Mouse (Mus musculus): Measurements from ENCODE around the gene Kcnk15. TPM values are rescaled to one million over a fixed set of nuclear protein-coding genes. Genes with fewer than 3 reads are reported as not detected.
A peak's percentile ranks its signal among the peaks of the same experiment; 100 is the strongest.

Kcnk15 gene
- polyA plus RNA-seq, 1 experiment from 2014 or later = not detected

DNA sequence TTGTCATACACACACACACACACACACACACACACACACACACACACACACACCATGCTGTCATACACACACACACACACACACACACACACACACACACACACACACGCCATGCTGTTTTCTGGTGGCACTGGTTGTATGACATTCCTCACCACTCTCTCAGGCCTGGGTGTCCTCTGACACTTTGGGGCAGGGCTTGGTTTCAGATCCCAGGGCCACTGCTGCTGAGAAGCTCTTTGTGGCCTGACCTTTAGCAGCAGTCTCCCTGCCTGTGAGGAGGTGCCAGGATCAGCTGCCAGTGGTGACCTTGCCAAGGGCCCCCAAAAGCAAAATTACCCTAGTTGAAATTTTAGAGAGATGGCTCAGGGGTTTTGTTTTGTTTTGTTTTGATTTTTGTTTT lies 27.6 kb upstream of the Kcnk15 start:
- Histone ChIP-seq H3K27me3 (ENCODE audit: control insufficient read depth, insufficient read depth, low read length) (no peaks in the 10 kb centered on the region), H3K36me3 (ENCODE audit: control insufficient read depth, insufficient read depth, low read length) (no peaks in the 10 kb centered on the region), H3K4me3 (ENCODE audit: low read depth, low read length) (no peak overlapping the region), H3K9me3 (replicated peaks; ENCODE audit: control insufficient read depth, low read length) (no peaks in the 10 kb centered on the region), H3K4me2 (no peak overlapping the region), H3K9ac (ENCODE audit: low read depth, low read length) (no peak overlapping the region), H3K27ac (ENCODE audit: low read depth, low read length) (no peak overlapping the region), H3K4me1 (ENCODE audit: control insufficient read depth, insufficient read depth, low read length) (no peaks in the 10 kb centered on the region; the same call in 1 of the 2 replicates)
- ATAC-seq (replicated peaks; ENCODE audit: insufficient number of reproducible peaks, low FRiP score, low TSS enrichment) = no peak
- WGBS (ENCODE audit: insufficient replicate concordance) = 60% methylated on average over 1 of the region's 1 CpGs

DNA sequence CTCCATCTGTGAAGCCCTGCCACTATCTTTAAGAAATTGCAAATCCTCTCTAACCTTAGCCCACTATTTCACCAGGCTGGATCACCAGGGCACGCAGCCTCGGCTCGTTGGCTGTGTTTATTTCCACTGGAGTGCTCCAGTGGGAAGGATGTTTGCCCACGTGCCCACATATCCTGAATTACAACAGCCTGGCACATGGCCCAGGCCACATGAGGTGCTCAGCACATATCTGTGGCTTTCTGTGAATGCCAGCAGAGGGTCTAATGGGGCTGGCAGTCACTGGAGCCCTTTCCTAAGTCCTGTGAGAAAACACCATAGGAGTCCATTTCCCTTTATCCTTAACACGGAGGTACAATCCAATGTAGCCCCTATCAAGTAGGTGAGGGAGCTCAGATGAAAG lies 27.0 kb upstream of the Kcnk15 start:
- WGBS (ENCODE audit: insufficient replicate concordance) = 76% methylated on average over 5 of the region's 5 CpGs
- no peaks in the 10 kb centered on the region for H3K36me3 ChIP-seq (ENCODE audit: control insufficient read depth, insufficient read depth, low read length)
- no peaks in the 10 kb centered on the region; the same call in 1 of the 2 replicates for H3K4me1 ChIP-seq (ENCODE audit: control insufficient read depth, insufficient read depth, low read length)
- no peak for ATAC-seq (replicated peaks; ENCODE audit: insufficient number of reproducible peaks, low FRiP score, low TSS enrichment)
- H3K4me2 ChIP-seq = no peak overlapping the region
- H3K9me3 ChIP-seq (replicated peaks; ENCODE audit: control insufficient read depth, low read length) = no peaks in the 10 kb centered on the region
- H3K4me3 ChIP-seq (ENCODE audit: low read depth, low read length) = no peak overlapping the region
- H3K9ac ChIP-seq (ENCODE audit: low read depth, low read length) = no peak overlapping the region
- no peaks in the 10 kb centered on the region for H3K27me3 ChIP-seq (ENCODE audit: control insufficient read depth, insufficient read depth, low read length)
- H3K27ac ChIP-seq (ENCODE audit: low read depth, low read length) = no peak overlapping the region

DNA sequence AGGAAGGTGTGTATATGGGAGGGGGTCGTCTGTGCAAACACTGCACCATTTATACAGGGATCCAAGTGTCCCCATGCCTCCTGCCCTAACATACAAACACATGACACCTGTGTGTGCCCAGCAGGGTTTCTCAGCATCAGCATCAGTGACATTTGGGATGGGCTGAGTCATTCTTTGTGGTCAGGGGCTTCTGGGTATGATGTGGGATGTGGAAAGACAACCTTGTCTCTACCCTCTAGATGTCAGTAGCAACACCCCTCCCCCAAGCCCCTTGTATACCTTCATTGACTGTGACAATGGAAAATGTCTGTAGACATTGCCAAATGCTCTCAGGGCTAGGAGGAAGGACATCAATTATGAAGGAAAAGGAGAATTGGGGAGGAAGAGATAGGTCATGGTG lies 22.3 kb upstream of the Kcnk15 start:
- no peak overlapping the region for H3K4me2 ChIP-seq
- no peak overlapping the region for H3K4me3 ChIP-seq (ENCODE audit: low read depth, low read length)
- no peak for ATAC-seq (replicated peaks; ENCODE audit: insufficient number of reproducible peaks, low FRiP score, low TSS enrichment)
- H3K4me1 ChIP-seq (ENCODE audit: control insufficient read depth, insufficient read depth, low read length) = no peaks in the 10 kb centered on the region
- no peak overlapping the region for H3K9ac ChIP-seq (ENCODE audit: low read depth, low read length)
- H3K36me3 ChIP-seq (ENCODE audit: control insufficient read depth, insufficient read depth, low read length) = no peaks in the 10 kb centered on the region
- WGBS (ENCODE audit: insufficient replicate concordance) = 45% methylated on average over 1 of the region's 1 CpGs
- H3K9me3 ChIP-seq (replicated peaks; ENCODE audit: control insufficient read depth, low read length) = no peaks in the 10 kb centered on the region
- no peak overlapping the region for H3K27ac ChIP-seq (ENCODE audit: low read depth, low read length)
- no peaks in the 10 kb centered on the region for H3K27me3 ChIP-seq (ENCODE audit: control insufficient read depth, insufficient read depth, low read length)

DNA sequence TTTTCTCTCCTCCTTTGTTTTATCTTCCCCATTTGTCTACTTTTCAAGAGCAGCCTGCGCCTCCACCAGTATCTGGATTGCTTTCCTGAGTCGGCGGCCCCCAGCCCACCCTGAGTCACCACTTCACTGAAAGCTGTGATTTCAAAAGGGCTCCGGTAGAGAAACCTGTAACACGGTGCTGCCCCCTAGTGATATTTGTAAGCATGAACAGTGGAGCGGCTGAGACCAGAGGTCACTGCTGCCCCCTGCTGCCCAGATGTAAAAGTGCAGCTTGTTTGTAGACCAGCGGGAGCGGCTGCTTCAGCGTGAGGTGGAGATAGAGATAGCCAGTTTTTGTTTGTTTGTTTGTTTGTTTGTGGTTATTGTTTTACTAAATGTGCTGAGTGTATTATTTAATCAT lies 15.4 kb upstream of the Kcnk15 start:
- no peak overlapping the region for H3K9ac ChIP-seq (ENCODE audit: low read depth, low read length)
- H3K4me2 ChIP-seq = no peak overlapping the region
- ATAC-seq (replicated peaks; ENCODE audit: insufficient number of reproducible peaks, low FRiP score, low TSS enrichment) = no peak
- H3K27ac ChIP-seq (ENCODE audit: low read depth, low read length) = no peak overlapping the region
- H3K36me3 ChIP-seq (ENCODE audit: control insufficient read depth, insufficient read depth, low read length) = no peaks in the 10 kb centered on the region
- H3K4me3 ChIP-seq (ENCODE audit: low read depth, low read length) = no peak overlapping the region
- no peaks in the 10 kb centered on the region for H3K9me3 ChIP-seq (replicated peaks; ENCODE audit: control insufficient read depth, low read length)
- H3K4me1 ChIP-seq (ENCODE audit: control insufficient read depth, insufficient read depth, low read length) = no peaks in the 10 kb centered on the region
- 0 out of 2 replicates have a peak, but pooled peaks cover 3% of the 10 kb centered on the region for H3K27me3 ChIP-seq (ENCODE audit: control insufficient read depth, insufficient read depth, low read length)
- 25% methylated on average over 9 of the region's 9 CpGs for WGBS (ENCODE audit: insufficient replicate concordance)

DNA sequence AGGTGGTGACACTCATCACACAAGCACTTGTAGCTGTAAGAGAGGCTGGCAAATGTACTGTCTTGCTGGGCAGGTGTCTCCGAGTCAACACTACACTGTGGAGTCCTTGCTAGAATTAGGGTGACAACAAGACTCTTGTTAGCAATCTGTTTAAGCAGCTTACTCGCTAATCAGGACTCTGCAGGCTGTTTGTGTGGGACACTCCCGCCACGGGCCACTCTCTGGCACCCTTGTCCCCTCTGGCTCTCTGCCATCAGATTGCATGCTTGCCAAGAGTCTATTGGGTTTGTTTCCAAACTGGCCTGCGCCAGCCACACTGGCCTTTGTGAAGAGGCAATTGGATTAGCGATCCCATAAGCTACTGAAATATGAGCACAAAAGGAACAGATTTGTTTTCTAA lies 13.9 kb upstream of the Kcnk15 start:
- no peak overlapping the region for H3K4me3 ChIP-seq (ENCODE audit: low read depth, low read length)
- ATAC-seq (replicated peaks; ENCODE audit: insufficient number of reproducible peaks, low FRiP score, low TSS enrichment) = no peak
- no peaks in the 10 kb centered on the region for H3K9me3 ChIP-seq (replicated peaks; ENCODE audit: control insufficient read depth, low read length)
- H3K36me3 ChIP-seq (ENCODE audit: control insufficient read depth, insufficient read depth, low read length) = no peaks in the 10 kb centered on the region
- no peak overlapping the region for H3K9ac ChIP-seq (ENCODE audit: low read depth, low read length)
- no peak overlapping the region for H3K27ac ChIP-seq (ENCODE audit: low read depth, low read length)
- H3K4me2 ChIP-seq = no peak overlapping the region
- no peaks in the 10 kb centered on the region for H3K4me1 ChIP-seq (ENCODE audit: control insufficient read depth, insufficient read depth, low read length)
- 0 out of 2 replicates have a peak, but pooled peaks cover 3% of the 10 kb centered on the region for H3K27me3 ChIP-seq (ENCODE audit: control insufficient read depth, insufficient read depth, low read length)
- 45% methylated on average over 6 of the region's 6 CpGs for WGBS (ENCODE audit: insufficient replicate concordance)

DNA sequence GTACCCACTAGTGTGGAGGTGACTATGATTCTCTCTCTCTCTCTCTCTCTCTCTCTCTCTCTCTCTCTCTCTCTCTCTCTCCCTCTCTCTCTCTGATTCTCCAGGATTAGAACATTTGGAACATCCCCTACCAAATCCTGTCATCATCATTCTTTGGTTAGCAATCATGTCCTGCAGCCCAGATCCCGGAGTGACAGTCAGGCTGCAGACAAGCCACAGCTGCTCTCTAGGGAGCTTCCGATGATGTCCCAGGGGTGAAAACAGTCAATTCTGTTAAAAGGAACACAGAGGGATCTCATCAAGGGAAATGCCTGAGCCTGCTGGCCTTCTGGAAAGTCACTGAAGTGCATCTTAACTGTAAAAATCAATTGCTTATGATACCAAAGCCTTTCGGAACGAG lies 11.4 kb upstream of the Kcnk15 start:
- Histone ChIP-seq H3K4me2 (no peak overlapping the region), H3K9me3 (replicated peaks; ENCODE audit: control insufficient read depth, low read length) (no peaks in the 10 kb centered on the region), H3K36me3 (ENCODE audit: control insufficient read depth, insufficient read depth, low read length) (no peaks in the 10 kb centered on the region), H3K27me3 (ENCODE audit: control insufficient read depth, insufficient read depth, low read length) (0 out of 2 replicates have a peak, but pooled peaks cover 3% of the 10 kb centered on the region), H3K4me3 (ENCODE audit: low read depth, low read length) (no peak overlapping the region), H3K27ac (ENCODE audit: low read depth, low read length) (no peak overlapping the region), H3K4me1 (ENCODE audit: control insufficient read depth, insufficient read depth, low read length) (no peaks in the 10 kb centered on the region), H3K9ac (ENCODE audit: low read depth, low read length) (no peak overlapping the region)
- ATAC-seq (replicated peaks; ENCODE audit: insufficient number of reproducible peaks, low FRiP score, low TSS enrichment) = no peak
- WGBS (ENCODE audit: insufficient replicate concordance) = 64% methylated on average over 4 of the region's 4 CpGs

DNA sequence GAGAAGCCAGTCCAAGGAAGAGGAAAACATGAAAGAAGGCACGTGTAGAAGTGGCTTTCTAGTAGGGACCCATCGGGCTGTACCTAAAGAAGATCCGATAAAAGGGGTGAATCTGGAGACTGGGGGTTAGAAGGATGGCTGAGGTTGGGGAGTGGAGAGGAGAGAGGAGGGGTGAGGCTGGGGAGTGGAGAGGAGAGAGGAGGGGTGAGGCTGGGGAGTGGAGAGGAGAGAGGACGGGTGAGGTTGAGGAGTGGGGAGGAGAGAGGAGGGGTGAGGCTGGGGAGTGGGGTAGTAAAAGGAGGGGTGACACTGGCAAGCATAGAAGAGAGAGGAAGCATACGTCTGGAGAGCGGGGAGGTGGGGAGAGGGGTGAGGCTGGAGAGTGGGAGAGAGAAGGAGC lies 3.8 kb downstream of the Kcnk15 start:
- no peaks in the 10 kb centered on the region for H3K9me3 ChIP-seq (replicated peaks; ENCODE audit: control insufficient read depth, low read length)
- no peak for ATAC-seq (replicated peaks; ENCODE audit: insufficient number of reproducible peaks, low FRiP score, low TSS enrichment)

DNA sequence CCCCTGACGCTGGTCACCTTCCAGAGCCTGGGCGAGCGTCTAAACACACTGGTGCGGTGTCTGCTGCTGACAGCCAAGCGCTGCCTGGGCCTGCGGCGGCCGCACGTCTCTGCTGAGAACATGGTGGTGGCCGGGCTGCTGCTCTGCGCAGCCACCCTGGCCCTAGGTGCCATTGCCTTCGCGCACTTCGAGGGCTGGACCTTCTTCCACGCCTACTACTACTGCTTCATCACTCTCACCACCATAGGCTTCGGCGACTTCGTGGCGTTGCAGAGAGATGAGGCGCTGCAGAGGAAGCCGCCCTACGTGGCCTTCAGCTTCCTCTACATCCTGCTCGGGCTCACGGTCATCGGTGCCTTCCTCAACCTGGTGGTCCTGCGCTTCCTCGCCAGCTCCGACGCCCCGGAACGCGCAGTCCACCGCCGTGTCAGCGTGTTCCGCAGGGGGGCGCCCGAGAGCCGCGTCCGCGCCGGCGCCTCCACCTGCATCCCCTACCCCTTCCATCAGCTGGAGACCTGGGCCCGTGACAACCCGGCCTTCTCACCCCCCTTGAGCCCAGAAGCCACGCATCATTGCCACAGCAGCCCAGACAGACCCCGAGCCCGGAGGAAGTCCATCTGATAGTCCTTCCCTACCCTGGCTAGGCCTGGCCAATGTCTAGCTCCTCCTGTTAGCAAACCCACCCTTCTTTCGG lies 5.0 kb downstream of the Kcnk15 start:
- Histone ChIP-seq H3K36me3 (ENCODE audit: control insufficient read depth, insufficient read depth, low read length) (no peaks in the 10 kb centered on the region), H3K4me2 (peak overlapping the region; percentile 42), H3K9ac (ENCODE audit: low read depth, low read length) (no peak overlapping the region), H3K27me3 (ENCODE audit: control insufficient read depth, insufficient read depth, low read length) (peaks cover 64% of the 10 kb centered on the region), H3K4me1 (ENCODE audit: control insufficient read depth, insufficient read depth, low read length) (peaks cover 2% of the 10 kb centered on the region; the same call in 1 of the 2 replicates), H3K9me3 (replicated peaks; ENCODE audit: control insufficient read depth, low read length) (no peaks in the 10 kb centered on the region), H3K27ac (ENCODE audit: low read depth, low read length) (no peak overlapping the region), H3K4me3 (ENCODE audit: low read depth, low read length) (peak overlapping the region; percentile 10; the same call in 1 of the 2 replicates)
- WGBS (ENCODE audit: insufficient replicate concordance) = 15% methylated on average over 50 of the region's 50 CpGs
- no peak for ATAC-seq (replicated peaks; ENCODE audit: insufficient number of reproducible peaks, low FRiP score, low TSS enrichment)

More for the DNA sequence above, 3.8 kb downstream of the Kcnk15 start:
- peaks cover 2% of the 10 kb centered on the region; the same call in 1 of the 2 replicates for H3K4me1 ChIP-seq (ENCODE audit: control insufficient read depth, insufficient read depth, low read length)
- peaks cover 73% of the 10 kb centered on the region for H3K27me3 ChIP-seq (ENCODE audit: control insufficient read depth, insufficient read depth, low read length)
- WGBS (ENCODE audit: insufficient replicate concordance) = 72% methylated on average over 6 of the region's 6 CpGs
- no peak overlapping the region for H3K27ac ChIP-seq (ENCODE audit: low read depth, low read length)
- no peak overlapping the region for H3K4me2 ChIP-seq
- no peak overlapping the region for H3K9ac ChIP-seq (ENCODE audit: low read depth, low read length)
- no peaks in the 10 kb centered on the region for H3K36me3 ChIP-seq (ENCODE audit: control insufficient read depth, insufficient read depth, low read length)
- H3K4me3 ChIP-seq (ENCODE audit: low read depth, low read length) = no peak overlapping the region

DNA sequence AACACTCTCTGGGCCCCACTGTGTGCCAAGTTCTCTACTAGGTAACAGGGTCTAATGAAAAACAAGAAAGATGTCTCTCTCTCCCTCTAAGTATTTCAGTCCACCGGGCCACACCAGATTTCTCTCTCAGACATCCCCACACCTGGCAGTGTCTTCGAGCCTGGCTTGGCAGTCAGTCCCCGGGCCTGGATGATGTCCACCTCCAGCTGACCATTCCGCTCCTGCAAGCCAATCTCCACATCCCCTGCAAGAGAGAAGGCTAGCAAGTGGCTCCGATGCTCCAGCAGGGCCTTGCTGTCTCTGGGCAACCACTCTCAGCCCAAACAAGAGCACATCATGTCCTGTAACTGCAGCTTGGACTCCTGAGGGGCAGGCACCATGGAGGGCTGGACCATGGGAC lies 11.9 kb downstream of the Kcnk15 start:
- 88% methylated on average over 5 of the region's 5 CpGs for WGBS (ENCODE audit: insufficient replicate concordance)
- Histone ChIP-seq H3K27me3 (ENCODE audit: control insufficient read depth, insufficient read depth, low read length) (peaks cover 14% of the 10 kb centered on the region), H3K9me3 (replicated peaks; ENCODE audit: control insufficient read depth, low read length) (no peaks in the 10 kb centered on the region), H3K4me1 (ENCODE audit: control insufficient read depth, insufficient read depth, low read length) (no peaks in the 10 kb centered on the region; the same call in 1 of the 2 replicates), H3K4me3 (ENCODE audit: low read depth, low read length) (no peak overlapping the region), H3K4me2 (no peak overlapping the region), H3K27ac (ENCODE audit: low read depth, low read length) (no peak overlapping the region), H3K36me3 (ENCODE audit: control insufficient read depth, insufficient read depth, low read length) (no peaks in the 10 kb centered on the region), H3K9ac (ENCODE audit: low read depth, low read length) (no peak overlapping the region)
- ATAC-seq (replicated peaks; ENCODE audit: insufficient number of reproducible peaks, low FRiP score, low TSS enrichment) = no peak

Measured in heart, embryonic 11.5 days (tissue).